Mouse (Mus musculus): ENCODE measurements at regions not wholly inside any gene's neighbourhood (a gene's known extent, or its start where the extent isn't known, plus 50 kb on each side); places are given as distances from the start of the nearest gene placed in this dataset.

DNA sequence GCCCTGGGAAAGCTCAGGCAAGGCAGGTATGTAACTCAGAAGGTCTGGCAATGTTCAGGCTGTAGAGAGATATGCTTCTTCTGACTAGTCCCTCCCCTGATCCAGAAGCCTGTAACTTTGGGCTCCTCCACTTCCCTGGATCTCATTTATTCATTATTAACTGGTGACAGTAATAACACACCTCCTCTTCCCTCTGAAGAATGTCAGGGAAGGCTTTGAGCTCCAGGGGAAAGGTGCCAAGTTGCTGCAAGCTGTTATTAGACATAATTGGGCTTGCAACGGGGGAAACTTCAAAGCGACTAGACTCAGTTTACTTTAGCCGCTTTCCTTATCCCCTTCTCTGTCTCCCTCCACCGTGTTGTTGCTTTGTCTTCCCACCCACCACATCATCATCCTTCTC, 75.6 kb upstream of the Tmprss2 start:
- DNase-seq (ENCODE audit: low spot score), result no peak

DNA sequence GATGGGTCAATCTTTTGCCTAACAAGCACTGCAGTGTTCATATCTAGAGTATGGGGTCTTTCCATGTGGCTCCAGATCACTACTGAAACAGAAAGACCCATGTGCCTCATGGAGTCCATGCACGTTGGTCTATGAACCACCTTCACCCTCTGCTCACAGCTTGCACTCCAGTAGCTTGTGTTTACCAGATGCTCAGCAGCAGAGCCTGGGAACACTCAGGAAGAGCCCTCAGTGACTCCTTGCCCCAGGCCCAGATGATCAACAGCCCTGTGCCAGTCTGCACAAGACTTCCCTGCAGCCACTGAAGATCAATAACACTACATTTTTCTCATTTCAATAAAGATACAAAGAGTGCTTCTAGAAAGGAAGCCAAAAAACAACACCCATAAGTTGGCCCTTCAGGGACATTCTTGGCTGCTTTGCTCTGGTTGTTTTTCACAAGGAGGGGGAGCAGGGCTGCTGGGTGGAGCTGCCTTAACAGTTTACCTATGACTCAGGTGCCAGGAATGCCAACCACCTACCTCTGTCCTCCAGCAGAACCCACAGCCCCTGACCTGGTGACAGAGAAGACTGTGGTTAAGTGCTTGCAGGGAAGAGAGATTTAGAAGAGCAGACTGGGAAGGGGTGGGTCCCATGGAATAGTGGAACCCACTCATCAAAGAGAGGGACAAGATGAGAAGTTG, 74.7 kb upstream of the Tmprss2 start:
- DNase-seq (ENCODE audit: low spot score), result no peak

DNA sequence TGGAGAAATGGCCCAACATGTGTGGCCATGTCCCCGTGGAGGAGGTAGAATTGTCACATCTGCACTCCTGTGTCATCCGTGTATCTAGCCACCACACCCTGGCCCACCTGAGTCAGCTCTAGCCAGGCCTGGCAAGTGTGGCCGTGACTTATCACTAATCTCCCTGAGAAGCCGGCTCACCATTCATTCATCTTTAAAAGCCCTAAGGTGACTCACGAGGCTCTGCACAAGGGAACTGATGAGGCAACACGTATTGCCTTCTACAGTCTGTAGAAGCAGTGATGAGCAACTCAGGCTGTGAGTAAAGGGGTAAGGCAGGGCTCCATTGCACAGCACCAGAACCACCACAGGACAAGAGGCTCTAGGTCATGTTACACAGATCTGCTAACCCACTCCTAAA, 70.2 kb upstream of the Tmprss2 start:
- DNase-seq (ENCODE audit: low spot score), result no peak

DNA sequence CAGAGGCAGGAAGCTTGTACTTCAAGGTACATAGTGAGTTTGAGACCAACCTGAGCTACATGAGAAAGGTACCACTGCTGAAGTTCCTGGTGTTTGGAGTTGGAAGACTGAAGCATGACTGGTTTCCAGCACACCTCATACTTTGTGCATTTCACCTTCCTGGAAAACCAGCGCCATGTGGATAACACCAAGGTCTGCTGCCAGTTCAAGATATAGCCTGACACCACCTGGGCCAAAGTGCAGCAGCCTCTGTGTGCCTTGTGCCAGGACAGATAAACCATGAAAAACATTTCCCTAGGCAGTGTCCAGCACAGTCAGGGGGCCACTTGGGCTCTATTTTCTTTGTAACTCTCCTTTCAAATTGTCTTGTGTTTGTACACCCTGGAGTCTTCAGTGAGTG, 68.8 kb upstream of the Tmprss2 start:
- DNase-seq (ENCODE audit: low spot score), result no peak

DNA sequence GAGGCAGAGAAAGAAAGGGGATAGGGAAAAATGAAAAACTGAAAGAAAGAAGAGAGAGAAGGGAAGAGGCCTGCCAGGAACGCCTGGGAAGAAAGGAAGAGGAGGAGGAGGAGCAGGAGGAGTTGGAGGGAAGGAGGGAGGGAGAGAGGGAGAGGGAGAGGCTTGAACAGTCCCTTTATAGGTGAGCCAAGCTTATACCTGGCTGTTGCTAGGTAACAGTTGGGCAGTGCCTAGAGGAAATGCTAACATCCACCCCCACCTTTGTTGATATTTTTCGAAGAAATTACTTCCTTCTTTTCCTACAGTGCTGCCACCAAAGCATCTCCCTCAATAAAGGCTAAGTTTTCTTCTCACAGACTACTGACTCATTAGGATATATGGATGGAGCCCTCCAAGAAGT, 68.3 kb upstream of the Tmprss2 start:
- DNase-seq (ENCODE audit: low spot score), result no peak

DNA sequence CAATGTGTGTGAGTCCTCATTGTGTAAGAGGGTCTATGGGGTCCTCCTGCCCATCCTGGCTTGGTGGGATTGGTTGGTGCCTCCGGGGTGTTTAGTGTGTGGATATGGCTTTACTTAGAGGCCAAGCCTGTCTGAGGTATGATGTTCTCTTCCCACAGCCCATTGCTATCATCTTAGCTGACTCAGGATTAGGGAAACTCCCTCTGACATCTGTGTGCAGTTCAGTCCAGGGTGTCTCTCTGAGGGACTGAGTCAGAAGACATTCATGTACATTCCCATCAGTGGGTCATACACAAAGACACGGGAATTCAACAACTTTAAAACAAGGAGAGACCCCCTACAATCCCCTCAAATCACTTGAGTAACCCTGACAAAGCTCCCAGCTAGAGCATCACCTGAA, 66.6 kb upstream of the Tmprss2 start:
- no peak for DNase-seq (ENCODE audit: low spot score)

DNA sequence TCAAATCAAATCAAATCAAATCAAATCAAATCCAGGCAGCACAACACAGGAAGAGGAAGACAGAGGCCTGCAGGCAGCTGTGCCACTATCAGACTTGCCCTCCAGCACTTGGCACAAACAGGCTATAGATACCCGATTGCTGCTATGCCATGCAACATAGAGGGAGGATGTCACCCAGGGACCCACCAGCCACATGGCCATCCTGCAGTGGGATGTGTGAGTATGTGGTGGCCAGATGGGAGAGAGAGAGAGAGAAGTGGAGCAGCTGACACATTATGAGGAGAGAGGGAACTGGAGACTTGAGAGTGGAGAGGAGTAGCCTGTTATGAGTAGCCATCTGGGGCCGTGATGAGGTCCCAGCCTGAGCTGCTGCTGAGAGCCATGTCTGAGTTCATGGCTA, 62.6 kb upstream of the Tmprss2 start:
- DNase-seq (ENCODE audit: low spot score), result peak; percentile 61

DNA sequence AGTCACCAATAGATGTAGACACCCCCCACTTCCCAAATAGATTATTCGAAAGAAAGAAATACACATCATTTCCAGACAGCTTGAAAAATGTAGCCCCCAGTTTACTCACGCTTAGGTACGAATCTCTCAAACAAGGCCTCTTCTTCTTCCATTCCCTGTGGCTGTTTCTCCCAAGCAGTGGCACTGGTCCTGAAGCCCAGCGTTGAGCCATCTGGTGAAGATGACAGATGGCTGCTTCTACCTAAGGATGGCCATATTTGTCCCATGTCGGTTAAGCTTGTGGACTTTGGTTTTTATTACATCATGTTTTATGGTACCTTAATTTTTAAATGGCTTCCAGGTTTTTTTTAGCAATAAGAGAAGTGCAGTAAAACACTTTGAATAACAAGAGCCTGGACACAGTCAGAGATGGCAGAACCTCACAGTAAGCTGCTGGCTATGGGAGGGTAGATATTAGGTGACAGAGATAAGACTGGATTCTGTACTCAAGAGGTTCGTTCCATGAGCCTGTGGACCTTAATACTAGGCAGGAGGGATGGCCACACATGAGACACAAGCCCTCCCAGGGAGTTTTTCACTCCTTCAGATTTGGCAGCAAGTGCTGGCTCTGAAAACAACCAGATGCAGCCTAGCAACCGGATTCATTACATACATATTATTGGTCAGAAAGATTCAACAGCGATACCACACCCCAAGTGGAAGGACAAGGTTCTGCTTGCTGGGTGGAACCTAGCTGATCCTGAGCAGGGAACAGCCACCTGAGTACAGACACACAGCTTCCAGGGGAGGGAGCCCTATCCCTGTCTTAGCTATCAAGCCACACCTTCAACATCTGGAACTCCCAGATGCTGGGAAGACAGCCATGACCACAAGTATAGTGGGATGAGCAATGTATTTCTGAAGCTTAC, 59.4 kb upstream of the Tmprss2 start:
- DNase-seq (ENCODE audit: low spot score), result no peak

DNA sequence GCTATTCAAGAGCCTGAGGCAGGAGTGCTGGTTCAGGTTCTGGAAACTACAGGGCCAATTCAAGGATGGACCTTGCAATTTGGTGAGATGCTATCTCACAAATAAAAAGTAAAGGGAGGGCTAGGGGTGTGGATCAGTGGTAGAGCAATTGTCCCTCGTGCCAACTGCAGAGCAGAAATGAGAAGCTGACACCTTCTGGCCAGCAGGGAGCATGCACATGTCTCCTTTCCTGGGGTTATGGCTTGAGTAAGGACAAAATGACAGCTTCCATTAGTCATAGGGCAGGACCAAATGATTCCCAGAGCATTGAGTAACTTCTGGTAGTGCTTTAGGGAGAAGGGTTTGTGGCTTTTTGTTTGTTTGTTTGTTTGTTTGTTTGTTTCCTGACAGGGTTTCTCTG, 56.5 kb upstream of the Tmprss2 start:
- peak; percentile 17 for DNase-seq (ENCODE audit: low spot score)

DNA sequence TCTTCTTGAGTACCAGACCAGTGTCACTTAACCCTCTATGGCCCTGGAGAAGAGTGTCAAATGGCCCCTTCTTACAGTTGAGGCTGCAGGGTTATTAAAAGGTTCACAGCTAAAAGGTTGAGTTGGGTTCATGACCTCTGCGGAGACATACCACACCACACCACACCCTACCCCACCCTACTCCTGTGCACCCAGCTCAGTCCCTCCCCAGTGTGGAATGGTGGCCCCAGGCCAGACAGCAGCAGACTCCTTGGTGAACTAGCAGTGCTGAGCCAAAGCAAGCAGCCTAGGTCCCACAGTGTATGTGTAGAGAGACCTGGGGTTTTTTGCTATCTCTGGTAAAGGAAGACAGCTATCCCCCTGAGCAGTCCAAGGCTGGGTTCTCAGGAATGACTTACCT, 54.5 kb upstream of the Tmprss2 start:
- no peak for DNase-seq (ENCODE audit: low spot score)

Measured in MN1 (cell line).